Mouse (Mus musculus) heart, postnatal 4 days (tissue): ENCODE results near the gene D17H6S53E. TPM values are rescaled to one million over a fixed set of nuclear protein-coding genes. Genes with fewer than 3 reads are reported as not detected.

Source experiments
- DNase-seq: peaks from one replicate; pipeline ENCODE4 v3.0.0; 2021
- total RNA-seq, 2 experiments: library from RNA; stranded (reverse); gene quantifications; 2 replicates each; pipeline ENCODE4 v1.2.3; 2021

The D17H6S53E gene
- total RNA-seq, 2 experiments from 2014 or later = 26.6 to 27.3 TPM

DNA sequence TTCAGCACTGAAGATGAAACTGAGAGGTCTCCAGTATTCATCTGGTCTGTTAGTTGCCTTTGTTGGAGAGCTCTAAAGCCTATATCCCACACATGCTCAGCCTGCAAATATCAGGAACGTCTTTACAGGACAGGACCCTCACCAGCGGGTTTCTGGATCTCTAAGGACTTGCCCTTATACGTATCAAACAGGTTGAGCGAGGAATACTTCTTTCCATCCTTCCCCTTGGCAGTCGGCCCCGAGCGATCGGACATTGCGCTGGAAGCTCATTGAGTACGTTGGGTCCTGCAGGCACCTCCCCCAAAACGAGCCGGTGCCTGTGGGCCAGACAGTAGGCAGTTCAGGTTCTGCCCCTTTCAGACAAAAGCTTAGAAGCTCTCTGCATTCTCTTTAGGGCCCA is 36.6 kb downstream of the D17H6S53E start:
- peak; percentile 54 for DNase-seq

DNA sequence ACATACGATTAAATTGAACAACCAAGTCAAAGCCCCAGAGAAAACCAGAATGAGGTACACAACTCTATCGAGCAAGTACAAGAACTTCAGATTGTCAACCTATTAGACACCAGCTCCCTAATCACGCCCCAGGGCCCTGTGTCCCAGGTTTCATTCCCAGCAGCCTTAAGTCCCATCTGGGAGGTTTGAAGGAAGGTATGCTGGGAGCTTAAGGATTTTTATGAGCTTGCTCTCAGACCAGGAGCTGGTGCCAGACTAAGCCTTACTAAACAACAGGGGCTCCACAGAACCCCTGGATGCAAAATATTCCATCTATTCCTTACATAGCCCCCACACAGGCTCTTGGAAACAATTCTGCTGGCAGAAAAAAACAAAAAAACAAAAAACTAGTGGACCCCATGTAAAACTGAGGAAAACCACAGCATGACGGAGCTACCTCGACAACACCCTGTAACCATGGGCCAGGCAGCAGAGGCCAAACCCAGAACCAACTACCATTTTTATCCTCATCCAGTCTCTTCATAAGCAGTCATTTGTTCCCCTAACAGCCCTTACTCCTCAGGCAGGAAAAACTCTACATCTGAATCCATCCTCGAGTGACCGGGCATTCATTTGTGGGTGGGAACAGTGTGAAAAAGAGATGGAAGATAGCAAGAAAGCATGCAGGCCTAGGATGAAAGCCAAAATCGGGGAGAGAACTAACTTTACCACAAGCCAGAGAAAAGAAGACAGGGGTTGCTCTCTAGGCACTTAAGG is 37.3 kb downstream of the D17H6S53E start:
- no peak for DNase-seq

DNA sequence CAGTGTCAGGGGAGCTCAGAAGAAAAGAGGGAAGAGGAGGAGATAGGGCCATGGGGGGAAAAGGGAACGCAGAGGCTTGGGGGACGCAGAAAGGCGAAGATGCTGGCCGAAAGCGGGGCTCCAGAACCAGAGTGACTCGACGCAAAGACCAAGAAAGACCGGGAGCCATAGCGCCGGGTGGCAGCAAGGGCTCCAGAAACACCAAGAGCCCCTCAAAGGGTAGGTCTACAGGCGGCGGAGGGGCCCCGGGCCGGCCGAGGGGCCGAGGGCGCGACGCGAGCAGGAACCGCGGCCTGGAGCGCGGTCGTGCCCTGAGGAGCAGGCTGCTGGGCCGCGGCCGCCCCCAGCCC is 38.0 kb downstream of the D17H6S53E start:
- no peak for DNase-seq

DNA sequence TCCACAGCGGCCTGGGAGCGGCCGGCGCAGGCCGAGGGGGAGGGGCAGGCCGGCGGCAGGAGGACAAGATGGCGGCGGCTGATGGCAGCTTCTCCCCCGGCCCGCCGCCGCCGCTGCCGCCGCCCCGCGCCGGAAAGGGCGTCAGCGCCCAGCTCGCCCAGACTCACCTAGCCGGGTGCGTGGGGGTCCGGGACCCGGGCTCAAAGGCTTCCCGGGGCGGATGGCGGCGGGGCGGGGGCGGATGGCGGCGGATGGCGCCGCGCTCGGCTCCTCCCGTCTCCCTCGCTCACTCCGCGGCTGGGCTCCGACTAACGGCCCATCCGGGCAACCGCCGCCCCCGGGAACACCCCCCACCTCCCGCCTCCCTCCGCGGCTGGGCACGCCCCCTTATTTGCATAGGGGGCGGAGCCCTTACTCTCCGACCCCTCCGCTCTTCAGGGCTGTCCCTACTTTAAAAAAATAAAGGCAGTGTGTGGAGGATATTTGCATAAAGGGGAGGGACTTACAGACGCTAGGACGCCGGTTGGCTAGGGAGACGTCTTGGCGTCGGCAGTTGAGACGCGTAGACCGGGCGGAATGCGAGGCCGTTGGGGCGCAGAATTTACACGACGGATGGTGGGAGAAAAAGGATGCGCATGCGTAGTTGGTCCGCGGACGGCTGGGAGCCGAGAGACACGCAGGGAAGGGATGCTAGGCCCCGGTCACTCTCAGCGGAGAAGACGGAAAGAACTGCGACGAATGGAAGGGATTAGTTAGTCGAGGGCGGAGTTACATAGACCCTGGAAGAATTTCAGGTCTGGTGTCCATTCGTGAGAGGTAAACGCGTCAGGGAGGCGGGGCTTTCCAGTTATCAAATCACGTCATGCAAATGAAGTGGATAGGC is 38.6 kb downstream of the D17H6S53E start, which contains the start of gene Prrc2a:
Gene Prrc2a (minus strand): TSS at position 330 of the 883 bp plus-strand sequence.
- DNase-seq = peak; percentile 98

DNA sequence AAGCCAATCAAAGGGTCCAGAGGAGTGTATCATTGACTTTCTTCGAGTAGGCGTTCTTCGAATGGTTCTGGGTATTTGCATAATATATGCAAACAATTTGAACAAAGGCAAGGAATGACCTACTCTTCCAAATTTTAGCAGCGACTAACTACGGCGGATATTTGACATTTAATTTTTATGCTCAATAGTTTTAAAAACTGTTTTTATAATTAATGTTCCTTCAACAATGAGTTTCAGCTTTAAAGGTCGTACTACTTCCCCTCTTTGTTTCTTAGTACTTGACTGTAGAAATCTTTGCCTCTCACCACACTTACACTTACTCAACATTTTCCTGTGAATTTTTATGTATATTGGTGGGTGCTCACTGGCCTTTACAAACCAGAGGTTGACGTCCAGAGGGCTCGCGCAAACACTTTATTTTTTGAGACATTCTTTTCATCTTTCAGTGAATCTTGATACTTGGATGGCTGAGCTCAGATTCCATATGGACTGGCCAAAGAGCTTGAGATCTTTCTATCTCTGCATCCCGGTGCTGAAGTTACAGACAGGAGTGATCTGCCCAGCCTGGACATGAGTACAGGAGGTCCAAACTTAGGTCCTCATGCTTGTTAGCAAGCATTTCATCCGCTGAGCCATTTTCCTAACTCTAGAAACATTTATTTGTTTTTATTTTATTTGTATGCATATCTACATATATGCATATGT is 39.4 kb downstream of the D17H6S53E start:
- no peak for DNase-seq

DNA sequence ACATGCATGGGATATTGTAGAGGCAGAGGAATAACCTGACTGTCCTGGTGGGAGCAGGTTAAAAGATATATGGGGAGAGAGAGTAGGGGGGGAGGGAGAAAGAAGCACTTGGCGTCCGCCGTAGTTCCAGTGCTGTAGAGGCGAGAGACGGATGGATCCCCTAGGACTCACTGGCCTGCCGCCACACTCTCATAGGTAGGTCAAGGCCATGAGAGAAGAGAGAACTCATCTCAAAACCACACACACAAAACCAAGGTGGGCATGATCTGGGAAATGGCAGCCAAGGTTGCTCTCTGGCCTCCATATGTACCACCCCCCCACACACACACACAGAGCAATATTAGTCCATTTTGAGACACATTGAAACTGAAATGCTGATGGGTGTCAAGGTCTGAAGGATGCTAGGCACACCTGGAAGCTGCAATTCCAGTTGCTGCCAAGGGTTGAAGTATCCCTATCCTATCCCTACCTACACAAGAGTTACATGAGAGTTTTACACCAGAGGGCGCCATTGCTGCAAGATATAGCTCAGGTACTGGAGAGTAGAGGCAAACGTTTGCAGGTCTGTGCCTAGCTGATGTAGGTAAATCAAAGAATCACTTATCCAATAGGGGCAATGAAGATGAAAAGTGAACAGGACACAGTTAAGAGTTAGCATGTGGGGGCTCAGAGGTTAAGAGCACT is 40.3 kb downstream of the D17H6S53E start:
- peak; percentile 61 for DNase-seq

DNA sequence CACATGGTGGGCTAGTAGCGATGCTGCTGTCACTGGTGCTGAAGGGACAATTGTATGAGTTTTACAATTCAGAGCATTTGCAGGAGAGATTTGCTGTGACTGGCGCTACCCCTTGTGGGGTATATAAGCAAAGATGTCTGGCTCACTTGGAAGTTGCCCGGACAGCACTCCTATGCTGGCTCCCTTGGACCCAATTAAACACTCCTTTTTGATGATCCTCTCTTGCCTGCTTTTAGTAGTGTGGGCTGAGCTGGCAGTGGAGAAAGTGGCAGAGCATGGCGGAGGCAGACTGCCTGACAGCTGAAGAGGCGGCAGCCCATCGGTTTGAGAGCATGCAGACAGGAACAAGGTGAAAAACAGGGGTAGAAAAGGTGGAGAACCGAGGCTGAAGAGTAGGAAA is 41.6 kb downstream of the D17H6S53E start:
- DNase-seq = no peak

DNA sequence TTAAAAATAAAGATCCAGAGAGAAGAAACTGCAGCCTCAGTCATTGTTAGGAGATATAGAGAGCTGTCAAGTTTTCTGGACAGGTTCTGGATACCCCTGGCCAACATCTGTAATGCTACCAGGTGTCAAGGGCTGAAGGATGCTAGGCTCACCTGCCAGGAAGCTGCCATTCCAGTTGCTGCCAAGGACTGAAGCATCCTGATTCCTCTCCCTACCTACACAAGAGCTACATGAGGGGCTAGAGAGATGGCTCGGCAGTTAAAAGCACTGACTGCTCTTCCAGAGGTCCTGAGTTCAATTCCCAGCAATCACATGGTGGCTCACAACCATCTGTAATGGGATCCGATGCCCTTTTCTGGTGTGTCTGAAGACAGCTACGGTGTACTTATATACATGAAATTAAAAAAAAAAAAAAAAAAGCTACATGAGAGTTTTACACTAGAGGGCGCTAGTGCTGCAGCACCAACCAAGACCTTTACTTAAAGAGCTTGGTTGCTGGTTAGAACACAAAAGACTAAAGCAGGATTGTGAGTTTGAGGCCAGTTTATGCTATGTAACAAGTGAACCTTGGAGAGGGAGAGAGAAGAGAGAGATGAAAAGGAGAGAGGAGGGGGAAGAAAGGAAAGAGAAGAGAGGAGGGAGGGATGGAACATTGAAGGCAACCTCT is 42.5 kb downstream of the D17H6S53E start:
- DNase-seq = no peak

DNA sequence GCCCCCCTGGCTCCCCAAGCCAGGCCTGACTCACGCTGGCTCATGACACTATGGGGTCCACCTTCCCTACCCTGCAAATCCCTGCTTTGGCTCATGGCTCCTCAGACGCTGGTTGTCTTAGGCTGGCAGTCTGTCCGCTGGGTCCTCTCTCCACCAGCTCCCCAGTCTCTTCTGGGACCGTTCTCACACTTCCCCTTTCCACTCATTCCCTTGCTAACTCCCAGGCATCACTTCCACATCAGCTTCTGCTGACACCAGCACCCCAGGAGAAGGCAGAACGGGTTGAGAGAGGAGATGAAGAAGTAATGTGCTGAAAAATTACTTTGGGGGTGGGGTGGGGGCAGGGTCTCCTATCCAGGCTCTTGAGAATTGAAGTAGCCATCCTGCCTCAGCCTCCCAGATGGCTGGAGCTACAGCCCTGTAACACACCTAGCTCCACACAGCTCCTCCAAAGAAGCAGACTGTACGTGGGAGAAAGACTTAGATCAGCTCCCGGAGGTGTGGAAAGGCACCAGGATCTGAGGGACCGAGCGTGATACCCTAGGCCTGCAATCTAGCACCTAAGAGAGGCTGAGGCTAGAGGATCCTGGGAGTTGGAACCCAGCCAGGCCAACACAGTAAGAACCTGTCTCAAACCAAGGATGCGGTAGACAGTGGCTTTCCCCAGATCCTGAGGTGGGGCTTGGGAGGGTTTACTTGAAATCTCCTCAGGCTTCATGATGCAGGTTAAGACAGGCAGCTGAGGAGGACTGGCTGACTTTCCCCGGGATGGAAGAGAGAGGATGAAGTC is 46.5 kb downstream of the D17H6S53E start:
- DNase-seq = no peak

DNA sequence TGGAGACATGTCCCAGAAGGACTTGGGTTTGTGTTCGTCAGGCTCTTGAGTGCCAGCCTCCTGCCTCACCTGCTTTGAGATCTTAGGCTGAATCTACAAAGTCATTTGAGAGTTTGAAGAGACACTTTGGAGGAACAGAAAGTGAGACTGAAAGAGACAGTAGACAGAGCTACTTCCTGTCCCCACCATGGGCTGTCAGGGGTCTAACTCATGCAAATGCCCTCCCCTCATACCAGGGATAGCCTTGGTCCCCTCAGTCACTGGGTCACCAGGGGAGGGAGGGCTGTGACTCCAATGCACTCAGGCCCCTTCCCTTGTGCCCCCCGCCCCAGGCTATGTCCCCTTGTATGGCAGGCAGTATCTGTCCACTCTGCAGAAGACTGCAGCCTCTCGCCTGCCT is 47.2 kb downstream of the D17H6S53E start:
- no peak for DNase-seq

DNA sequence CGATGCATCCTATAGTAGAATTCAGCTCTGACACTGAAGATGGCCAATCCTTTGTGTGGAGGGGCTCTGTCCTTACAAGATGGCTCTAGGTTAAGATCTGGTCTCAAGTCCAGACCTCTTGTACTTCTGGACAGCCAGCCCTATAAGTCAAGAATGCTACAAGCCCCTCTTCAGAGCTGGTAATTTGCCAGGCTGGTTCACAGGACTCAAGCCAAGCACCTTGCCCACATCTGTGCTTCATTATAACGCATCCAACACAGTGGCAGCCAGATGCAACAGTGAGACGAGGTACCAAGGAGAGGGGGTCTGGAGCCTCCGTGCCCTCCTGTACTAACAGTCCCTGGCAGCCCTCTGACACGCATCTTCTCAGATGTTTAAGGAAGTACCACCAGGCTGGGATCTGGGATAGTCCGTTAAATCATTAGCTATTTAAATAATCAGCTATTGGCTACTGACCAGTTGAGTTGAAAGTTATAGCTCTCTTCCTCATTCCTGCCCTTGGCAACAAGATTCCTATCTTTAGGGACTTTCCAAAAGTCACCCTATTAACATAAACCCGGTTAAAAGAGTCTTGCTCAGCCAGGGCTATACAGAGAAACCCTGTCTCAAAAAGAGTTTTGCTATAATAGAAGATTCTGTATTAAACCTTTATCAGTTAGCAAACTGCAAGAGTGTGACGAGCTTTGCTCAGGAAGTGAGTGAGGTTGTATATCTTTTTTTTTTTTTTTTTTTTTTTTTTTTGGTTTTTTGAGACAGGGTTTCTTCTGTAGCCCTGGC is 48.2 kb downstream of the D17H6S53E start:
- DNase-seq = no peak

DNA sequence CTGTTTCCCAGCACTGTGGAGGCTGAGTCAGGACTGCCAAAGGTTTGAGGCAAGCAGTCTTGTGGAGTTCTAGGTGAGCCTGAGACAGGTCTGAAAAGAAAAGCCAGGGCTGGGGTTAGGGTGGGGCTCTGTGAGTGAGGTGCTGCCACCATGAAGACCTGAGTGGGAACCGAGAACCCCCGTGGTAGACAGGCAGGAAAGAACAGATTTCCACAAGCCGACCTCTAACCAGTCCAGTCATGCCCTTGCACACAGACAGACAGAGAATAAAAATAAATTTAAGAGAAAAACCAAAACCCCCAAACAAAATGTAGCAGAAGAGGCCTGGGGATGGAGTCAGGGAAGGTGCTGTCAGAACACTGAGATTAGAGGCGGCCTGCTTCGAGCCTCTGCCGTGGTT is 49.2 kb downstream of the D17H6S53E start:
- no peak for DNase-seq

DNA sequence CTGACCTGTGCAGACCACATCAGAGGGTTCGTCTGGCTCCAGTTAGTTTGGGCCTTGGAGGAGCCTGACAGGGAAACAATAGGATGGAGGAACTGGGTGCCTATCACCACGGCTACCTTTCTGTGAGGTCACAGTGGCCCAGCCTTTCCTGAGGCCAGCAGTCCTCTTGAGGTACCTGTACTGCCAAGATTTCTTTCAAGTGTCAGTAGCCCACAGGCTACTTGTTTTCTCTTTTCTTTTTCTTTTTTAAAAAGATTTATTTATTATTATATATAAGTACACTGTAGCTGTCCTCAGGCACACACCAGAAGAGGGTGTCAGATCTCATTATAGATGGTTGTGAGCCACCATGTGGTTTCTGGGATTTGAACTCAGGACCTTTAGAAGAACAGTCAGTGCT is 49.8 kb downstream of the D17H6S53E start, which contains the start of gene Aif1:
Gene Aif1 (minus strand): TSS at position 101 of the 400 bp plus-strand sequence.
- no peak for DNase-seq

Other genes with a start within 250 kb of the D17H6S53E start
- gene Zbtb12, start 246.9 kb upstream of the D17H6S53E start, total RNA-seq = 1 to 10 TPM; 7.9 TPM
- gene Gm20547, start 244.3 kb upstream of the D17H6S53E start, total RNA-seq = not detected
- gene C2, start 228.1 kb upstream of the D17H6S53E start, total RNA-seq = 1 to 10 TPM; 3.0 to 3.7 TPM
- gene Ehmt2, start 227.9 kb upstream of the D17H6S53E start, total RNA-seq = 10 to 100 TPM; 55.7 to 56.8 TPM
- not detected for gene Slc44a4, start 211.9 kb upstream of the D17H6S53E start, total RNA-seq
- 10 to 100 TPM; 10.1 to 11.7 TPM for gene Neu1, start 195.1 kb upstream of the D17H6S53E start, total RNA-seq
- gene Hspa1b, start 167.1 kb upstream of the D17H6S53E start, total RNA-seq = 1 to 10 TPM; 4.8 to 5.2 TPM
- gene Gm20481, start 156.5 kb upstream of the D17H6S53E start, total RNA-seq = not detected
- 1 to 10 TPM; 2.6 to 2.9 TPM for gene Hspa1a, start 154.2 kb upstream of the D17H6S53E start, total RNA-seq
- gene Hspa1l, start 153.7 kb upstream of the D17H6S53E start, total RNA-seq = 1 to 10 TPM; 5.3 to 6.6 TPM
- 10 to 100 TPM; 52.2 to 55.0 TPM for gene Lsm2, start 144.5 kb upstream of the D17H6S53E start, total RNA-seq
- gene Vars, start 125.4 kb upstream of the D17H6S53E start, total RNA-seq = 10 to 100 TPM; 46.7 to 49.0 TPM
- gene Vwa7, start 109.8 kb upstream of the D17H6S53E start, total RNA-seq = 1 to 10 TPM; 1.6 to 1.8 TPM
- 1 to 10 TPM in 1 of 2 experiments, under 1 TPM in 1; 0.74 to 1.3 TPM for gene Sapcd1, start 98.4 kb upstream of the D17H6S53E start, total RNA-seq
- 1 to 10 TPM; 4.0 to 6.5 TPM for gene Msh5, start 79.6 kb upstream of the D17H6S53E start, total RNA-seq
- gene Clic1, start 76.4 kb upstream of the D17H6S53E start, total RNA-seq = 100 to 1,000 TPM; 166 to 167 TPM
- gene Ddah2, start 67.3 kb upstream of the D17H6S53E start, total RNA-seq = 100 to 1,000 TPM; 104 to 106 TPM
- not detected for gene Ly6g6c, start 61.0 kb upstream of the D17H6S53E start, total RNA-seq
- under 1 TPM in 1 of 2 experiments, not detected in 1; 0.47 TPM for gene Mpig6b, start 60.2 kb upstream of the D17H6S53E start, total RNA-seq
- not detected for gene Ly6g6e, start 49.5 kb upstream of the D17H6S53E start, total RNA-seq
- 1 to 10 TPM; 1.6 to 2.4 TPM for gene Ly6g6d, start 48.3 kb upstream of the D17H6S53E start, total RNA-seq
- gene Ly6g6f, start 40.8 kb upstream of the D17H6S53E start, total RNA-seq = not detected
- gene Abhd16a, start 37.1 kb upstream of the D17H6S53E start, total RNA-seq = 10 to 100 TPM; 50.6 to 53.5 TPM
- not detected for gene Ly6g5c, start 18.1 kb upstream of the D17H6S53E start, total RNA-seq
- under 1 TPM; 0.52 to 0.62 TPM for gene Ly6g5b, start 10.9 kb upstream of the D17H6S53E start, total RNA-seq
- 1 to 10 TPM; 6.0 to 6.2 TPM for gene Gpank1, start 4.9 kb upstream of the D17H6S53E start, total RNA-seq
- 100 to 1,000 TPM; 189 to 196 TPM for gene Csnk2b, start 4.3 kb upstream of the D17H6S53E start, total RNA-seq
- gene Apom, start 5.7 kb downstream of the D17H6S53E start, total RNA-seq = not detected
- 100 to 1,000 TPM; 318 to 321 TPM for gene Bag6, start 8.8 kb downstream of the D17H6S53E start, total RNA-seq
- 100 to 1,000 TPM; 248 to 251 TPM for gene Prrc2a, start 38.5 kb downstream of the D17H6S53E start, total RNA-seq
- gene Aif1, start 49.7 kb downstream of the D17H6S53E start, total RNA-seq = 1 to 10 TPM; 2.9 to 3.4 TPM
- gene Lst1, start 62.1 kb downstream of the D17H6S53E start, total RNA-seq = 1 to 10 TPM; 4.2 to 4.8 TPM
- gene Ltb, start 68.1 kb downstream of the D17H6S53E start, total RNA-seq = 1 to 10 TPM in 1 of 2 experiments, under 1 TPM in 1; 0.81 to 1.0 TPM
- gene Tnf, start 75.6 kb downstream of the D17H6S53E start, total RNA-seq = 1 to 10 TPM in 1 of 2 experiments, under 1 TPM in 1; 0.76 to 1.3 TPM
- gene Lta, start 79.0 kb downstream of the D17H6S53E start, total RNA-seq = under 1 TPM; 0.26 to 0.32 TPM
- under 1 TPM in 1 of 2 experiments, not detected in 1; 0.52 TPM for gene Gm16181, start 94.5 kb downstream of the D17H6S53E start, total RNA-seq
- gene Atp6v1g2, start 107.3 kb downstream of the D17H6S53E start, total RNA-seq = 1 to 10 TPM; 8.0 to 9.3 TPM
- gene Nfkbil1, start 109.4 kb downstream of the D17H6S53E start, total RNA-seq = 10 to 100 TPM; 10.8 to 11.0 TPM
- 100 to 1,000 TPM; 221 to 230 TPM for gene Ddx39b, start 115.4 kb downstream of the D17H6S53E start, total RNA-seq
- 10 to 100 TPM; 45.9 to 50.4 TPM for gene H2-D1, start 136.4 kb downstream of the D17H6S53E start, total RNA-seq
- gene H2-Q1, start 194.0 kb downstream of the D17H6S53E start, total RNA-seq = under 1 TPM; 0.43 to 0.55 TPM
- under 1 TPM; 0.64 to 0.77 TPM for gene H2-Q2, start 215.9 kb downstream of the D17H6S53E start, total RNA-seq